Mouse (Mus musculus): ENCODE results near the gene Kcnma1.

Kcnma1 gene

DNA sequence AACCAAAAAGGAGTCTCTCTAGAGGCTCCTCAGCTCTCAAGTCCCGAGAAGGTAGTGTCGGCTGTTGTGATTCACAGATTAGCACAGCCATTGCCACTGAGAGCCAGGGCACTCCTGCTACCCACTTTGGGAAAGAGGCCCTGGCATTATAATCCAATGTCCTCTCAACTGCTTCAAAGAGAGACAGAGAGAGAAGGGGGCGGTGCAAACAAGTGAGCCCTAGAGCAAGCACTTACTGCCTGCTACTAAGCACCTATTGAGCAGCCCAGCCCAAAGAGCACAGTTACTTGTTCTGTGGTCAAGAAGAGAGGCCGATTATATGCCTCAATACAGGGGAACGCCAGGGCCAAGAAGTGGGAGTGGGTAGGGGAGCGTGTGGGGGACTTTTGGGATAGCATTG lies 16.4 kb downstream of the Kcnma1 start:
- no peaks in the 10 kb centered on the region for H3K36me3 ChIP-seq (ENCODE audit: insufficient read depth, low read length)
- peaks cover 33% of the 10 kb centered on the region for H3K27me3 ChIP-seq (ENCODE audit: insufficient read depth, low read length)
- H3K9me3 ChIP-seq (ENCODE audit: low read length) = no peaks in the 10 kb centered on the region; the same call in 1 of the 2 replicates
- peaks cover 4% of the 10 kb centered on the region for H3K4me1 ChIP-seq (replicated peaks; ENCODE audit: low read depth, low read length)
- H3K4me3 ChIP-seq (replicated peaks; ENCODE audit: low read length) = no peak overlapping the region
- TF ChIP-seq POU5F1 (IDR thresholded peaks at IDR 0.05; ENCODE audit: borderline replicate concordance, low read length) (no peak), NANOG (IDR thresholded peaks at IDR 0.05; ENCODE audit: borderline replicate concordance, low read length) (no peak), CTCF (conservative IDR thresholded peaks at IDR 0.05; ENCODE audit: low read length) (no peak)

DNA sequence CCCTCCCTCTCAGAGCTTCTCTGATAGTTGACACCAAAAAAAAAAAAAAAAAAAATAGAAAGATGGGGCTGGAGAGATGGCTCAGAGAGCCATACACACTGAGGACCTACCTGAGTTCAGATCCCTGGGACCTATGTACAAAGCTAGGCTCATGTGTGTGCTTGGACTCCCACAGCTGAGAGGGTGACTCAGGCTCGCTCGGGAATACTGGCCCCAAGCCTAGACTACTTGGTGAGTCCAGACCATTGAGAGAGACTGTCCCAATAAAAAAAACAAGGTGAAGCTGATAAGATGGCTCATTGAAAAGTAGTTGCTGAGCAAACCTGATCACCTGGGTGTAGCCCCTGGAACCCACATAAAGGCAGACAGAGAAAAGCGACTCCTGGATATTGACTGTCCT lies 18.5 kb downstream of the Kcnma1 start:
- Histone ChIP-seq H3K4me3 (replicated peaks; ENCODE audit: low read length) (no peak overlapping the region), H3K27me3 (ENCODE audit: insufficient read depth, low read length) (peaks cover 13% of the 10 kb centered on the region), H3K36me3 (ENCODE audit: insufficient read depth, low read length) (no peaks in the 10 kb centered on the region), H3K4me1 (replicated peaks; ENCODE audit: low read depth, low read length) (no peaks in the 10 kb centered on the region), H3K9me3 (ENCODE audit: low read length) (no peaks in the 10 kb centered on the region; the same call in 1 of the 2 replicates)
- no peak for TF ChIP-seq CTCF (conservative IDR thresholded peaks at IDR 0.05; ENCODE audit: low read length)
- no peak for TF ChIP-seq NANOG (IDR thresholded peaks at IDR 0.05; ENCODE audit: borderline replicate concordance, low read length)

DNA sequence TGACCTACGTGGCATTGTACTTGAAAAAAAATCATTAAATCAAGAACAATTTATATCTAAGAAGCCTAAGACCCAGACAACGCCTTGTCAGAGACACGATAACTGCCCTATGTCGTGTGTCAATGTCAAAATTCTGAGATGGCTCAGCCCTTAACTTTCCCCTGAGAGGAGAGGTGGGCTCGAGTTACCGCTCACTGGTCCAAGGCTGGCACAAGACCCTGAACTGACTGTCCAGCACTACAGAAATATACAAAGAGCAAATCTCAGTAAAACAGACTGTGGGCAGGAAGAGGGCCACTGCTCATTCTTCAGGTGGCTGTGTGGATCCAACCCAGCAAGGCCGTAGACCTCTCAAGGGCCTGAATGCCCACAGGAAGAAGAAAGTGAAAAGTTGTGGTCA lies 23.4 kb downstream of the Kcnma1 start:
- no peak for TF ChIP-seq CTCF (conservative IDR thresholded peaks at IDR 0.05; ENCODE audit: low read length)
- no peak for TF ChIP-seq NANOG (IDR thresholded peaks at IDR 0.05; ENCODE audit: borderline replicate concordance, low read length)
- no peak for TF ChIP-seq POU5F1 (IDR thresholded peaks at IDR 0.05; ENCODE audit: borderline replicate concordance, low read length)

DNA sequence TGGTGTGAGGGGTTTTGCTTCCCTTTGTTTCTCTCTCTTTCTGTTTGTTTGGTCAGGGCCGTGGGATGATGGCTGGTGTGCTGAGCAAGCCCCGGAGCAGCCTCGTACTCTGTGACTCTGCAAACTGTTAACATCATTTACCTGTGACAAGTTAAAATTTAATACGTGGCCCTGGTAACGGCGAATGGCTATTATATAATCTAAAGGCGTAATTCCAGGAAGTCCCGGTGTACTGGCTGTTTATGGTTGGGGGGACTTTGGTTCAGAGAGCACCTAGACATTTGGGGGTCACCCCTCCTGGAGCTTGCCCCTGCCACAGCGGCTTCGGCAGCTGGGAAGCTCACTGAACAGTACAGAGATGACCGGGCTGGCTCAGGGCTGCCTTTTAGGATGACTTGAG lies 24.6 kb downstream of the Kcnma1 start:
- Histone ChIP-seq H3K4me3 (replicated peaks; ENCODE audit: low read length) (no peak overlapping the region), H3K4me1 (replicated peaks; ENCODE audit: low read depth, low read length) (no peaks in the 10 kb centered on the region), H3K9me3 (ENCODE audit: low read length) (no peaks in the 10 kb centered on the region), H3K27me3 (ENCODE audit: insufficient read depth, low read length) (no peaks in the 10 kb centered on the region), H3K36me3 (ENCODE audit: insufficient read depth, low read length) (no peaks in the 10 kb centered on the region)
- TF ChIP-seq CTCF (conservative IDR thresholded peaks at IDR 0.05; ENCODE audit: low read length) (no peak), POU5F1 (IDR thresholded peaks at IDR 0.05; ENCODE audit: borderline replicate concordance, low read length) (no peak), NANOG (IDR thresholded peaks at IDR 0.05; ENCODE audit: borderline replicate concordance, low read length) (no peak)

More for the DNA sequence above, 23.4 kb downstream of the Kcnma1 start:
- H3K36me3 ChIP-seq (ENCODE audit: insufficient read depth, low read length) = no peaks in the 10 kb centered on the region
- no peaks in the 10 kb centered on the region for H3K4me1 ChIP-seq (replicated peaks; ENCODE audit: low read depth, low read length)
- H3K27me3 ChIP-seq (ENCODE audit: insufficient read depth, low read length) = no peaks in the 10 kb centered on the region
- no peak overlapping the region for H3K4me3 ChIP-seq (replicated peaks; ENCODE audit: low read length)
- H3K9me3 ChIP-seq (ENCODE audit: low read length) = no peaks in the 10 kb centered on the region

DNA sequence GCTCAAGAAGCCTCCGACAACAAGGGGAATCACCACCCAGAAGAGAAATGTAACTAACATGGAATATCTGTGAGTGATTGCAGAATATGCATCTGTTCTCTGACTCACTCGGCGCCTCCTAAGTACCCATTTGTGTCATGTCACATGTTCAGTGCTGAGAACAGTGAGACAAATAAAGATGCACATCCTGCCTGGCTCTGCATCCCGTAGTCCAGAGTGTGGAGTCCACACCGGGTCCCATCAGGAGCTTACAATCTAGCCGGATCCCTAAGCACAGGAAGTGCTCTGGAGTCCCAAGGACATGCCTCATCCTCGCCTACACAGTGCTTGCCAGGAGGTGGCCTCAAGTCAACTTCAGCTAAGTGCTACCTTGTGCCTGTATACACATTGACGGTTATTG lies 32.1 kb downstream of the Kcnma1 start:
- H3K4me3 ChIP-seq (replicated peaks; ENCODE audit: low read length) = no peak overlapping the region

DNA sequence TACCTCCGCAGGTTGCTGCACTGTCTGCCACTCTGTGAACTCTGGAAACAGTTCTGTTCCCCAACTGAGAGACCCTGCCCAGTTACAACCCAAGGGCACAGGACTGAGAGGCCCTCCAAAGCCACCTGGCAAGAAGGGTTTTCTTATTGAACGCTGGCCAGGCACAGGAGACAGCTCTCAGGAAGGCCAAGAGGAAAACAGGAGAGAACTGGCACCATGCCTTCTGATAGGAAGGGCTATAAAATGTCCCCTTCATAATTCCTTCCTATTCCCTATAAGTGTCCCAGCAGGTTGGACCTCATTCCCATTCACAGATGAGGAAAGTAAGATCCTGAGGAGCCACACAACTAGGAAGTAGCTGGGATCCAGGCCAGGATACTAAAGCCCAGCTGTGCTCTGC lies 39.6 kb downstream of the Kcnma1 start:
- no peak for TF ChIP-seq NANOG (IDR thresholded peaks at IDR 0.05; ENCODE audit: borderline replicate concordance, low read length)
- TF ChIP-seq CTCF (conservative IDR thresholded peaks at IDR 0.05; ENCODE audit: low read length) = no peak
- no peak for TF ChIP-seq POU5F1 (IDR thresholded peaks at IDR 0.05; ENCODE audit: borderline replicate concordance, low read length)
- Histone ChIP-seq H3K9me3 (ENCODE audit: low read length) (no peaks in the 10 kb centered on the region), H3K4me3 (replicated peaks; ENCODE audit: low read length) (no peak overlapping the region), H3K4me1 (replicated peaks; ENCODE audit: low read depth, low read length) (no peaks in the 10 kb centered on the region), H3K36me3 (ENCODE audit: insufficient read depth, low read length) (no peaks in the 10 kb centered on the region), H3K27me3 (ENCODE audit: insufficient read depth, low read length) (no peaks in the 10 kb centered on the region; the same call in 1 of the 2 replicates)

More for the DNA sequence above, 32.1 kb downstream of the Kcnma1 start:
- no peaks in the 10 kb centered on the region for H3K9me3 ChIP-seq (ENCODE audit: low read length)
- TF ChIP-seq POU5F1 (IDR thresholded peaks at IDR 0.05; ENCODE audit: borderline replicate concordance, low read length) = no peak
- TF ChIP-seq CTCF (conservative IDR thresholded peaks at IDR 0.05; ENCODE audit: low read length) = no peak
- TF ChIP-seq NANOG (IDR thresholded peaks at IDR 0.05; ENCODE audit: borderline replicate concordance, low read length) = no peak
- no peaks in the 10 kb centered on the region for H3K27me3 ChIP-seq (ENCODE audit: insufficient read depth, low read length)
- H3K4me1 ChIP-seq (replicated peaks; ENCODE audit: low read depth, low read length) = no peaks in the 10 kb centered on the region
- H3K36me3 ChIP-seq (ENCODE audit: insufficient read depth, low read length) = no peaks in the 10 kb centered on the region

DNA sequence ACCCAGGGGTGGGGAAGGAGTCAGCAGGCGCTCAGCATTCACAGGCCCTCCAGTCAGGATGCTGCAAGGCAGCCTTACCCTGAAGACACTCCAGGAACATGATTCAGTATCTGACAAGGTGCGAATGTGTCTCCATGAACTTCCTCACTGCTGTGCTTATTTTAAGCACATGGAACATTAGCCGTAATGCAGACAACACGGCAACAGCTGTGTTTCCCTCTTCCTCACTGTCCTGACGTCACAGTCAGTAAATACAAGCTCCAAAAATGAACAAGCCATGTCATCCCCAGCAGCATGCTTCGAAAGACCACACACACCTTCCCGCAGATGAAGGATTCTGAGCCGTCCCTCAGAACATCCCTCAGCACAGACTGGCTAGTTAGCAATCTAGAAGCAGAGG lies 47.8 kb downstream of the Kcnma1 start:
- no peak overlapping the region for H3K4me3 ChIP-seq (replicated peaks; ENCODE audit: low read length)
- no peaks in the 10 kb centered on the region for H3K9me3 ChIP-seq (ENCODE audit: low read length)
- no peaks in the 10 kb centered on the region for H3K27me3 ChIP-seq (ENCODE audit: insufficient read depth, low read length)
- H3K4me1 ChIP-seq (replicated peaks; ENCODE audit: low read depth, low read length) = no peaks in the 10 kb centered on the region
- TF ChIP-seq CTCF (conservative IDR thresholded peaks at IDR 0.05; ENCODE audit: low read length) = no peak
- TF ChIP-seq POU5F1 (IDR thresholded peaks at IDR 0.05; ENCODE audit: borderline replicate concordance, low read length) = no peak
- TF ChIP-seq NANOG (IDR thresholded peaks at IDR 0.05; ENCODE audit: borderline replicate concordance, low read length) = no peak
- H3K36me3 ChIP-seq (ENCODE audit: insufficient read depth, low read length) = no peaks in the 10 kb centered on the region

DNA sequence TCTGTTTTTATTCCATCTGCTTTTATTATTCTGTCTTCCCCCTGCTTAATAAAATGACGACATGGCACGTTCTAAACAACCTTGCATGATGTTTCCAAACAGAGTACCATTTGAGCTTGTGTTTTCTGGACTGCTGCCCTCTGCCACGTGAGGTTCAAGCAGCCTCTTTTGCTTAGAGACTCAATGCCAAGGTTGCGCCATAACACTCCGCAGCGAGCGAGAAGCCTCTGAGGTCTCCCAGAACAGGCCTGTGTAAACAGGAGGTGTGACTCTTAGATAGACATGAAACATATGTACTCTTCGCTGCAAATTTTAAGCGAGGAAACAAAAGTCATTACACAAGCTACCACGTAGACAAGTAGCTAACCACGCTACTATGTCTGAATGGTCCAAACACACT lies 55.2 kb downstream of the Kcnma1 start:
- TF ChIP-seq CTCF (conservative IDR thresholded peaks at IDR 0.05; ENCODE audit: low read length) = no peak
- TF ChIP-seq POU5F1 (IDR thresholded peaks at IDR 0.05; ENCODE audit: borderline replicate concordance, low read length) = no peak
- TF ChIP-seq NANOG (IDR thresholded peaks at IDR 0.05; ENCODE audit: borderline replicate concordance, low read length) = no peak
- no peaks in the 10 kb centered on the region for H3K36me3 ChIP-seq (ENCODE audit: insufficient read depth, low read length)
- H3K4me1 ChIP-seq (replicated peaks; ENCODE audit: low read depth, low read length) = peaks cover 5% of the 10 kb centered on the region
- H3K9me3 ChIP-seq (ENCODE audit: low read length) = no peaks in the 10 kb centered on the region
- H3K4me3 ChIP-seq (replicated peaks; ENCODE audit: low read length) = no peak overlapping the region
- H3K27me3 ChIP-seq (ENCODE audit: insufficient read depth, low read length) = no peaks in the 10 kb centered on the region

DNA sequence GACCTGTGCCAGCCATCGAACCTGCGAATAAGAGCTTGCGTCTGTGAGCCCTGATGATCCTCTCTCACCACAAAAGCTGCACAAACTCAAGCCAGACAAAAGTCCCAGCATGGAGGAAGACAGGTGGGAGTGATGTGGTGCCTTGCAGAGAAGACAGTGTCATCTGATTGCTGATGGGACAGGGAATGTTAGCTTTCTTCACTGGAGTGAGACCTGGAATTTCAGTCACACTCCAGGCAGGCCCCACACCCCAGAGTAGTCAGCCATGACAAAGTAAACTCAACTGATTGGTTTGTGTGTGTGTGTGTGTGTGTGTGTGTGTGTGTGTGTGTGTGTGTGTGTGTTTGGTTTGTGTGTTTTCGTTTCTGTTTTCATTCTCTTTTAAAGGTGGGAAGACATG lies 57.0 kb downstream of the Kcnma1 start:
- H3K9me3 ChIP-seq (ENCODE audit: low read length) = no peaks in the 10 kb centered on the region
- no peaks in the 10 kb centered on the region for H3K36me3 ChIP-seq (ENCODE audit: insufficient read depth, low read length)
- H3K4me3 ChIP-seq (replicated peaks; ENCODE audit: low read length) = no peak overlapping the region
- no peaks in the 10 kb centered on the region for H3K27me3 ChIP-seq (ENCODE audit: insufficient read depth, low read length)
- H3K4me1 ChIP-seq (replicated peaks; ENCODE audit: low read depth, low read length) = peaks cover 5% of the 10 kb centered on the region
- TF ChIP-seq NANOG (IDR thresholded peaks at IDR 0.05; ENCODE audit: borderline replicate concordance, low read length) = no peak
- no peak for TF ChIP-seq CTCF (conservative IDR thresholded peaks at IDR 0.05; ENCODE audit: low read length)
- no peak for TF ChIP-seq POU5F1 (IDR thresholded peaks at IDR 0.05; ENCODE audit: borderline replicate concordance, low read length)
